Mouse (Mus musculus) 3T3-L1 (cell line): Measurements from ENCODE around the gene Igf2bp3.
A peak's percentile ranks its signal among the peaks of the same experiment; 100 is the strongest.

ENCODE experiments used
- DNase-seq: peaks from one replicate; pipeline ENCODE4 v3.0.0-alpha.2; 2015; ENCODE audit warnings: low read depth, low spot score

The Igf2bp3 gene

GRCm38 (mm10) chr6:49138159-49139051, 76.4 kb downstream of the Igf2bp3 start:
- DNase-seq: peak; percentile 52

- no peak for DNase-seq
These were observed 78.0 kb downstream of the Igf2bp3 start for GRCm38 (mm10) chr6:49136739-49137138.

GRCm38 (mm10) chr6:49132352-49133090, 82.2 kb downstream of the Igf2bp3 start:
- no peak for DNase-seq

- no peak for DNase-seq
These were observed 82.9 kb downstream of the Igf2bp3 start for GRCm38 (mm10) chr6:49131855-49132254.

GRCm38 (mm10) chr6:49130328-49130727, 84.4 kb downstream of the Igf2bp3 start:
- peak; percentile 65 for DNase-seq

- DNase-seq: no peak
These were observed 94.4 kb downstream of the Igf2bp3 start for GRCm38 (mm10) chr6:49120370-49120769.

GRCm38 (mm10) chr6:49119462-49120135, 95.2 kb downstream of the Igf2bp3 start:
- no peak for DNase-seq

- no peak for DNase-seq
These were observed 96.3 kb downstream of the Igf2bp3 start for GRCm38 (mm10) chr6:49118446-49118845.

GRCm38 (mm10) chr6:49116241-49116640, 98.5 kb downstream of the Igf2bp3 start:
- no peak for DNase-seq

GRCm38 (mm10) chr6:49115550-49115949, 99.2 kb downstream of the Igf2bp3 start:
- no peak for DNase-seq

GRCm38 (mm10) chr6:49114457-49114856, 100.3 kb downstream of the Igf2bp3 start:
- no peak for DNase-seq

GRCm38 (mm10) chr6:49113895-49114294, 100.9 kb downstream of the Igf2bp3 start:
- no peak for DNase-seq

- peak; percentile 63 for DNase-seq
These were observed 105.6 kb downstream of the Igf2bp3 start for GRCm38 (mm10) chr6:49109196-49109595.

GRCm38 (mm10) chr6:49106746-49107500, 107.8 kb downstream of the Igf2bp3 start:
- no peak for DNase-seq

- no peak for DNase-seq
These were observed 115.7 kb downstream of the Igf2bp3 start for GRCm38 (mm10) chr6:49099086-49099485.

- DNase-seq: no peak
These were observed 117.1 kb downstream of the Igf2bp3 start for GRCm38 (mm10) chr6:49097596-49098110.

GRCm38 (mm10) chr6:49096933-49097461, 117.8 kb downstream of the Igf2bp3 start:
- DNase-seq: peak; percentile 100

GRCm38 (mm10) chr6:49096421-49096820, 118.3 kb downstream of the Igf2bp3 start:
- DNase-seq: peak; percentile 99

GRCm38 (mm10) chr6:49094968-49095367, 119.8 kb downstream of the Igf2bp3 start:
- DNase-seq: no peak

GRCm38 (mm10) chr6:49083008-49083407, 131.7 kb downstream of the Igf2bp3 start:
- no peak for DNase-seq

- no peak for DNase-seq
These were observed 135.4 kb downstream of the Igf2bp3 start for GRCm38 (mm10) chr6:49079313-49079712.
